Mouse (Mus musculus) lung, adult 2 months (tissue): ENCODE data around the gene Zfp524.

Experiments used
- CTCF ChIP-seq: fragments of 200-500 bp; IDR thresholded peaks from 2 replicates; pipeline ENCODE4 v1.5.1; 2011; ENCODE audit warnings: mild to moderate bottlenecking, low read length, control low read depth; ENCODE audit not compliant: insufficient read depth
- POLR2A ChIP-seq: fragments of 200-500 bp; IDR thresholded peaks from 2 replicates; pipeline ENCODE4 v1.6.1; 2011; ENCODE audit warnings: low read depth, mild to moderate bottlenecking, control low read depth, low read length, borderline replicate concordance; ENCODE audit errors: extremely low read depth

DNA sequence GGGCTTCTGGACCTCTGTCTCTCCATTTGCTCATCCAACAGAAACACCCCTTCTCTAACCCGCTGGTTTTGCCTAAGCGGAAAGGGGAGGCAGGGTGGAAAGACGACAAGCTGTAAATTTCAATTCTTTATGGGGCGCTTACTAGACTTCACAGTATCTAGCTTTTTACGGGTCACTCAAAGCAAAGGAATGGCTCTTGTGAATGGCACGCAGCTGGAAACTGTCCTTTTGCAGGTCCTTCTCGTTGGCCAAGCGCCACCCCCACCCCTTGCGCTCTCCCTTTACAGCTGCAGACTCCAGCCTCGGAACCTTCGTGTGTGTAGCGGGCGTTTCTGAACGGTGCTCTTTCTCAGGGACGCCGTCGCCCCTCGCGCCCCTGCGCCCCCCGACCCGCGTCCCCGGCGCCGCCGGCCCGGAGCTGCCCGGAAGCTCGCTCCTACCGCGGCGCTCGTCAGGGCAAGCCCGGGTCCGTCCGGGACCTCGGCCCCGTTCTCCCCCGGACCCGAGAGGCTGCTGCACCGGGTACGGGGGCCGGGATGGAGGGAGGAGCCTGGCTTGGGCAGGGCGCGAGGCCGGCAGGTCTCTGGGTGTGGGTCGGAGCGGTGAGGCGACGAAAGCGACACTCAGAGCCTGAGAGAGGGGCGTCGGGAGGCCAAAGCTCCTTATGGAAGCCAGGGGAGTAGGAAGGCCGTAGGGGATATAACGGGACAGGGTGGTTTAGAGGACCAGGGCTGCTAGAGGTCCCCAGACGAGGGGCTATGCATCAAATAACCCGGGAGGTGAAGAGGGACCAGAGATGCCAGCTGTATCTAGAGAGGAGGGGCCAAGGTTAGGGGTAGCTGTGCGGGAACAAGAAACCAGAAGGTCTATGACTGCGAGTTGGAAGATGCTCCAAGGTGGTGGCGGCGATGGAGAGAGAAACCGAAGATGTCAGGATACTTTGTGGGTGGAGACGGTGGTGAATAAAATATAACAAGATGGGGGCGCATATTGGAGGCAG is 37.3 kb downstream of the Zfp524 start, which contains the start of gene Zfp580:
- TF ChIP-seq CTCF (no peak), POLR2A (peak; percentile 33; the same call in 1 of the 2 replicates)
